Mouse (Mus musculus) liver (tissue): ENCODE data around the gene Tmod3.

ENCODE experiments used
- DNase-seq: peaks from one replicate; pipeline ENCODE4 v3.0.0-alpha.2; 2020; ENCODE audit warnings: mixed read lengths

The Tmod3 gene

DNA sequence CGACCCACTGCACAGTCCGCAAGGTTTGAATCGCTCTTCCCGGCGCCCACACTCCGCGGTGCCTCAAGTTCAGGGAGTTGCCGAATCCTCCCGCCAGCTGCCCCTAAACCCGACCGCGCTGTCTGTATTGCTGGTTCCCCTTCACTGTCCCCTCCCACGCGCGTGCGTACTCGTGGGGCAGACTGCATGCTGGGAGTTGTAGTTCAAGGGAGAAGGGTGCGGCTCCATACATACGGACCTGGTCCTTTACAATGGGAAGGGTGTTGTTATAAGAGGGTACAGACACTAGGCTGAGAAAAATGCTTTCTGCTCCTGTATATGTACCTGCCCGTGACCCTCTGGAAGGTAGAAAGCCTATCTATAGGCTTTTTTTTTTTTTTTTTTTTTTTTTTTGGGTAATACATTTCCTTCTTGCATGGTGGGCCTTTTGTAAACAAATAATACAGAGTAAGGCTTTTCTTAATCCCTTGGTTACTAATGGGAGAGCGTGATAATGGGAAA is at the start of gene Tmod3:
TSS of gene Tmod3 (minus strand) at position 146 of the 501 bp plus-strand sequence.
- peak; percentile 94 for DNase-seq

DNA sequence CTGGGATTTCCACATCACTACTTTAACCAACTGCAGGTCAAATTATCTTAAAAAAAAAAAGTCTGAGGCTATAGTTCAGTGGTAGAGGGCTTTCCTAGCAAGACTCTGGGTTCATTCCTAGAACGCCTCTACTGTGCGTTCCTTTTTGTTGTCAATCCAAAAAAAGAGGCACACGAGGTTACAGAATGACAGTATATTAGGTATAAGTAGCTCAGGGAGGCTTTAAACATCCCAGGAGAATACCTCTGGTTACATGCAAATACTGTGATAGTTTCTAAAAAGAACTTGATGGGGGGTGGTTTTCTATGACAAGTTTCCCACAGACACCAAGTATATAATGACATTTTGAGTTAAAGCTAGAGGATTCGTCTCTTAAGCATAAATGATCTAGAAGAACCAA is 48.0 kb upstream of the Tmod3 start:
- DNase-seq = no peak

DNA sequence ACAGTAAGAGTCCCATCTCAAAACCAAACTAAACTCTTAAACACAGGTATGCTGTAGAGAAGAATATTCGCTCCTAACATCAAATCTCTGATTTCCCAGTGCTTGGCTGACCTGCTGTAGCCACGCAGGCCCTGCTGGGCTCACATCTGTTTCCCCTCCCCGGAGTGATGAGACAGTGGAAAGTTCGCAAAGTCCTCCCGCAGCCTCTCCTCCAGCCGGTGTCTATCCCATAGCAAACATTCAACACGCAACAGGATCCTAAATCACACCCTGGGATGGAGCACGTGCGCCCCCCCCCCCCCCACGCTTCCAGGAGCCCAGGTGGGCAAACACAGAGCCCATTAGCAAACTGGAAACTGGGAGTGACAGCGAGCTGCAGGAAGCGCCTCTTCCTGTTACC is 42.1 kb upstream of the Tmod3 start:
- DNase-seq = no peak

DNA sequence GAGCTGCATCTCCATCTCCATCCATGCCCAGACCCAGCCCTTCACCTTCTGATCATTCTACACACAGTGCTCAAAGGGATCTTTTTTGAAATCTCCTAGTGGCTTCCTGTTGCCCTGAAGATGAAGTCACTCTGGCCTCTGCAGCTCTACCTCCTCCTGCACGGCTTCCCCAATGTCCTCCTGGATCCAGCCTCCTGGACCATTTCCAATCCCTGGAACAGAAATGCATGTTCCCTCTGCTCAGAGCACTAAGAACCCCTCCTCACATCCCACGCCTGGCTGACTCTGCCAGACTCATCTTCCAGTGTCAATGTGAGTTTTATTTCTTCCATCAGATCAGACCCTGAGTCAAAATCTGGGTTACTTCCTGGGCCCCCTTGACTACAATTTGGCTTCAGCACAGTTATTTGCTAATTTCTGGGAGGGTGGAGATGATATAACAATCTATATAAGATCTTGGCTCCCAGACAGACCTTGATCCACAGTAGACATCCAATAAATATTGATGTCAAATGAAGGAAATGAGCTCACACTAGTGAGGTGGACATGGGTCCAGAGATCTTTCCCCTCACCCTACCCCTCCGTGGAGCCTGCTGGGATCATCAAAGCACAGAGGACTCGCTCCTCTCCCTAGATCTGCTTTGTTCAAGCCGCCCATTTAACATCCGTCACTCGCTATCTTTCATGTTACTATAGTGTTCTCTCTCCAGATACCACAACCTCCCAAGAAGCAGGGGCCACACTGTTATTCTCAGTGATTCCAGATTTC is 40.9 kb upstream of the Tmod3 start:
- no peak for DNase-seq

DNA sequence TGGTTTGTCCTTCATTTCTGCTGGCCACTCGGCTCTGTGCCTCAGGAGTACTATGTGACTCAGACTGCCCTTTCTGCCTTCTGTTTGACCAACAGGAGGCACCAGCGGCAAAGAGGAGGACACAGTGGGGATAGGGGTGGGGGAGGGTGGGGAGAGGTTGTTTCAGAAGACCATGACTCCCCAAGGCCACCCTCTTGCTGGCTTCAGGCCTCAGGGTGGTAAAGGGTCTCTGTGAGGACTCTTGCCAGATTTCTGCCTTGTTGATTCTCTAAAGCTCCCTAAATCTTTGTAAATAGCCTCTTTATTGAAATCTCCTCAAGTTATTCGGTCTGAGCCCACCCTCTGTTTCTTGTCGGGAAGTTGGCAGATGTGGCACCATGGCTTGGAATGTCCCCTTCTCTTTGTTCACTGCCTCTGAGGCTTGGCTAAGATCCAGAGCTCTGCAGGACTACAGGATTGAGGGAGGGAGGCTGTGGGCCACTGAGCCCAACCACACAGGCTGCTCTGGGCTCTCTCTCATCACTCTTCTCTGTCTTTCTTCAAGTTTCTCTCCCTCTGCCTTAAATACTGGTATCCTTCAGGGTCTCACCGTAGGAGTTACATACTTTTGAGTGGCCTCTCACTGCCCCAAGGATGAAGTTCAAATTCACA is 39.9 kb upstream of the Tmod3 start:
- no peak for DNase-seq

DNA sequence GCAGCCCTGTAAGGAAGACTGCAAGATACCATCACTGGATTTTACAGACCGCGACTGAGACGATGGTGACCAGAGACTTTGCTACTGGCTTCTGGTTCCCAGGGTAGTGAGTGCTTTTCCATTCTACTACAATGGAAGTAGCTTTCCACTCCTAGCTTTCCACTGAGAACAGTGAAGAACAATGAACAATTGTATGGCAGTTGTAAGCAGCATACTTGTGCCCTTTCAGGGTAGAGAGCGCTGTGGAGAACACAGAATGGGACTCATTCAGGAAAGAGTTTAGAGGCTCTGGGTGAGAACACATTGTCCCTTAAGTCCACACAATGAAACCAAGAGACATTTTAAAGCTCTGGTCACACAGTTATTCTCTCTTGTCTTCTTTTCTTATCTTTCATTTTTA is 38.1 kb upstream of the Tmod3 start:
- DNase-seq = no peak

DNA sequence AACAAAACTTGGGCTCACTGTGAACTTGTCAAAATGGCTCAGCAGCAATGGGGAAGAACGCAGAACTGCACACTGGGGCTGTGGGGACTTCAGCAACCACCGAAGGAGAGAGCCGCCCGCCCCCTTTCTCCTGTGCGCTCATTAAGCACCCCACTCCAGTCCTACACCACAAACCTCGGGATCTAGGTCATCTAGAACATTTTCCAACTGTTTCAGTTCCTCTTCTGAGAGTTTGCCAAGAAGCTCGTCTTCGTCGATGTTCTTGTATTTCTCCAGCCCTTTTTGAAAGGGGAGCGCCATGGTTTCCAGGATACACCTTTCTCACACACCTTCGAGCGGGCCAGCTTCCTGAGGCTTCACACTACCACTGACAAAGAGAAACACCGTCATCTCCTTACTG is 37.6 kb upstream of the Tmod3 start:
- DNase-seq = no peak

DNA sequence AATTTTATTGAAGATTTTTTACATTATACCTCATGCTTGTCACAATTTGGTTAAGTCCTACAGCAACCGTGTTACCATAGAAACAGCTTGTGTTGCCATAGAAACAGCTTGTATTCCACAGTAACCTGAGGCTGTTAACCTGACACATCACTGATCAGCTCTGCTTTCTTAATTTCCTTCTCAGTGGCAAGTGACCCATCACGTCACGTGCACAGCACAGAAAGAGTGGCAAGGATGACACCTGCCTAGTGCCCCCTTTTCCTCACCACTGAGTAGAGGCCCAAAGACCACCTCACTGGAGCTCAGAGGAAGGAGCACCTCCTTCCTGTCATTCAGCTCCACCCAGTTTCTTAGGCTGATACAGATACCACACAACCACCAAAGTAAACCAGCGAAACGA is 34.0 kb upstream of the Tmod3 start:
- DNase-seq = no peak

DNA sequence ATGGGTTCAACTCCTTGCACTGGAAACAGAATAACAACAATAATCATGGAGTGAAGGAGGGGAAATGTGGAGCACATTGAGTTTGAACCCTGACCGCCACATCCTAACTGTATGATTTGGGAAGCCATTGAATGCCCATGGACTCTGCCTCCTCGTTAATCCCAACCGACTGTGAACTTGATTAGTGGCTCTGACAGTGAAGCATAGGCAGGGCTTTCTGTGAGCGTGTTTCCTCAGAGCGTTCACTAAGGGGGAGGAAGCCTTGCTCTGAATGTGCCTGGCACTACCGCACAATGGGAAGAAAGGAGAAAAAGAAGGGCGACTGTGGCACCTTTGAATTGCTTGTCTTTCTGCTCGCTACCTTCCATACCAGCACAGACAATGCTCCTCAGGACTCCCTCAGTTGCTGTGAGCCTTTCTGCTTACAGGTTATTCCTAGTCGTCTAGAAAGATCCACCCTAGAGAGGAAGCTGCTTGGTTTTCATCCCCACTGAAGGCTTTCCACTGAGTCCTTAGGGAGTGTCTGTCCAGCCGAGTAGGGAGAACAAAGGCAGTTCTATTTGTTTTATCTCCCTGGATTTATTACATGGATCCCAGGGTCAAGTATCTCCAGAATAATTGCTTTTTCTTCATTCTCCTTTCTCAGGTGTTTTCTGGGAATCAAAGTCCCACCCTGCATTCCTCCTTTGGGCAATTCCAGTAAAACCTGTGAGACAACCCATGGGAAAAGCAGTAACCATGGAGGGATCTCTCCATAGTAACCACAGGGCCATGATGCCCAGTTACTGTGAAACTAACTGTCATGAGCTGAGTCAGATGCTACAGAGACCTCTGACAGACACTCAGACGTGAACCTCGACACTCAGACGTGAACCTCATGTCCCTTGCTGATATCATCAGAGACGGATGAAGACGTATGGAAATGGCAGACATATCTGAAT is 30.7 kb upstream of the Tmod3 start:
- no peak for DNase-seq

DNA sequence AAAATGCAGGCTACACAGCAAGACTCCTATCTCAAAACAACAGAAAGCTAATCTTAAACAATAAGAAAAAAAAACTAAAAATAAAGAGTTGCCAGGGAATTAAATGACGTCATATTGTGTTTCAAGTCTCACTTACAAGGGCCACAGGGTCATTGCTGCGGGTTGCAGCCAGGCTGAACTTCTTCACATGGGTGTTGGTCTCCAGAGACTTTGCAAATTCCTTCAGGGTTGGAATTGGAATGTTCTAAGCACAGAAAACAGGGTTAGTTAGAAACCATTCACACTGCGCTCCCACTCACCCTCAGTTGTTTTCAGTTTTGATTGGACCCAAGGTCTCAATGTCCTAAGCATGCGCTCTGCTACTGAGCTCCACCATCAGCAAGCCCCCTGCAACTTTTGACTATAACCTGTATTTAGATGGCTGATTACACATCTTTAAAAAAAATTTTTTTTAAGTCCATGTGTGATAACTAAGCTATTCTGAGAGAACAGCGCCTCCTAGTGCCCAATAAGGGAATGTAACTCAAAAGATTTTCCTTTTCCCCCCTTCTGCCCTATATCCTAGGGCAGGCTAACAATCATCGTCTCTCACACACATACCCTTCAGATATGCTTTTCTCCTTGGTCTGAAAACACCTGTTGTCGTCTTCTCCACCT is 22.4 kb upstream of the Tmod3 start:
- DNase-seq = no peak

DNA sequence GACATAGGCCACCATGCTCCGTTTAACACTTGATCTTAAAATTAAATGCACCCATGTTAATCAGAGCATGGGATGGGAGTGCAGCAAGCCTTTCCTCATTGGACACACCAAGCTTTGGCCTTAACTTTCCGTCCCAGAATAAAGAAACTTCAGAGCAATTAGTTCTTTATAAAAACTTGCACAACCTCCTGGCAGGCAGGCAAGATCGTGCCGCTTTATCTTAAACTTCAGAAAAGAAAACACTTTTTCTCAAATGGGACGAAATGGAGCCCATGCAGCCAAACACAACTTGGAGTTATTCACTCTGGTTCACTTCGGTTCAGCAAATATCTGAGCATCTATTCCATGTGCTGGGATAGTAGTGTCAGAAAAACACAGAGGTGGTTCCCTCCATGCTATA is 19.9 kb upstream of the Tmod3 start:
- no peak for DNase-seq

DNA sequence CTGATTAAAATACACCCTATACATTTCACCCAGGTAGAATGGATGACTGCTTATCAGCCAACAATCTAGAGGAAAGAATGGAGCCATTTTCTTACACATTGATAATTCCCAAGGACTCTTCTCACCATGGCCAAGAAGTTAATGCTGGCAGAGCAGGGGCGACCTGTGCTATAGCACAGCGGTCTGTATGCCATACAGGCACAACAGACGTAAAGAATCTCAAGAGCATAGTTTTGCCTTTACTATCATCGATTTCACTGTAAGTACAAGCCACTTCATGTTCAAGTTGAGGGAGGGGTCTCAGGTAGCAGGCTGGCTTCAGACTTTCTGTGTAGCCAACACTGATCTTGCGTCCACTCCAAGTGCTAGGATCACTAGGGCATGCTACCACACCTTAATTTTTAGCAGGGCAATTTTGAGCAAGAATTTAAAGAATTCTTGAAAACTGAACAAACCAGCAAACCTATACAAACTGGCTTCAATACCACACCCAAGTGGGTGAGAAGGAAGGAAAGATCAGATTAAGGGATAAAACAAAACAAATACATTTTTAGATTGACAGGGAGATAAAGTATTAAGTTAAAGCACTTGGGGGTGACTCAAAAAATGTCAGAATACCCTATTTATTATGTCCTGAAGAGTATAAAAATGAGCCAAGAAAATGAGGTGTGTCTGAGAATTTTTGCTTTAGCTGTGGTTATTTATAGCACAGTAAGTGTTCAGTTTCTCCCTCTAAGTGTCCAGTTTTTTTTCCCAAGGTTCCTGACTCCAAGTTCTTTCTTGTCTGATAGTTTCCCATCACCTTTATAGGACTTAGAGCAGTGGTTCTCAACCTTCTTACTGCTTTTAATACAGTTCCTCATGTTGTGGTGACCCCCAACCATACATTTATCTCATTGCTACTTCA is 11.8 kb upstream of the Tmod3 start:
- no peak for DNase-seq

DNA sequence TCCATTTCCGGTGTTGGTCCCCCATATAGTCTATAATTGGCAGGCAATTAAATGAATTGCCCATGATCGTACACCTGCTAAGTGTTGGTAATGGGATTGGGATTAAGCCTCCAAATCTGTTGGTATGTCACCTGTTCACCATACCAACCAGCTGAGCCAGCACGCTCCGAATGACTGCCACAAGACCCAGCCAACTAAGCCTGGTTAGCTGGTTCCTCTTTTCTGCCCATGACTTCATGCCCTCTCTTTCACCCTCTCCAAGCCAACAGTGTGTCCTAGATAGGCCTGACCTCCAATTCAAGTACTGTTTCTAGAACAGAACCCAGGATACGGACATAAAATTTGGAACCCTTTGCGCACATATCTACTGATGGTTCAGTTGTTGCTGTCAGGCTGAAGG is 8.9 kb upstream of the Tmod3 start:
- DNase-seq = no peak

DNA sequence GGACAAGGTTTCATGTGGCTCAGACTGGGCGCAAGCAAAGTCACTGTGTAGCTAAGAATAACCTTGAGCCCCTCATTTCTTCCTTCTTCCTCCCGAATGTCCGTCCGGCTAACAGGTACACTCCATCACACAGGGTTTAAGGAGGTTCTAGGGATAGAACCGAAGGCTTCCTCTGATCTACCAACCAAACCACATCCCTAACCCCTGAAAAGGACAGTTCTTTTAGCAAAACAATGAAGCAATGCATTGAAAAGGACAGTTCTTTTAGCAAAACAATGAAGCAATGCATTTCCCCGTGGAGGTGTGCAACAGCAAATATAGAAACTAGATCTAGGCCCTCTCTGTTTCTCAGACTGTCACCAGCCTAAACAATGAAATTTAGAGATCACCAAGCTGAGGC is 5.4 kb upstream of the Tmod3 start:
- no peak for DNase-seq

DNA sequence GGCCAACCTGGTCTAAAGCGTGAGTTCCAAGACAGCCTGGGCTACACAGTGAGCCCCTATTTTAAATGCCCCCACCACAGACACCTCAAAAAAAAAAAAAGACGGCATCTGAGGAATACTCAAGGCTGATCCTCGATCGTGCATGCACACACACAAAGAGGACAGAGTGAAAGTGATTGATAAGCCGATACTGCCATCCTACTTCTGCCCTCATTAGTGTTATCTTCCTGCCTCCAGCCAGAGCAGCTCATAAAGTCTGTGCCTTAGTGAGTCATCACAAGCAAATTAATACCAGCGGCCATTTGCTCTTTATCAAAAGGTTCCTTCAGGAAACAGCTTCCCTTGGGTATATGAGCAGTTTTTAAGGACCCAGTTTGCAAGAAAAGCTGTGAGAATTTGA is 4.2 kb upstream of the Tmod3 start:
- peak; percentile 16 for DNase-seq

DNA sequence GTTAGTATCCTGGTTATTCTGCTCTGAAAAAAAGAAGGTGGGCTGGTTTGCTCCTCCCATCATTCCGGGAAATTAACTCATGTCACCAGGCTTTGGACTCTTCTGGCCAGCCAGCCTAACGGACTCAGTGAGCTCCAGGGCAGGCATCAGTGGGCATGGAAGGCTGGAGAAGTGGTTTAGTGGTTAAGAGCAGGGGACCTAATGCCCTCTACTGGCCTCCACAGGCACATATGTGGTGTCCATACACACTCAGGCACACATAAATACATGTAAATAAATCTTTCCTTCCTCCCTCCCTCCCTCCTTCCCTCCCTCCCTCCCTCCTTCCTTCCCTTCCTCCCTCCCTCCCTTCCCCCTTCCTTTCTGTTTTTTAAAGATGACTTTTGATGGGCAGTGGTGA is 3.7 kb upstream of the Tmod3 start:
- no peak for DNase-seq

DNA sequence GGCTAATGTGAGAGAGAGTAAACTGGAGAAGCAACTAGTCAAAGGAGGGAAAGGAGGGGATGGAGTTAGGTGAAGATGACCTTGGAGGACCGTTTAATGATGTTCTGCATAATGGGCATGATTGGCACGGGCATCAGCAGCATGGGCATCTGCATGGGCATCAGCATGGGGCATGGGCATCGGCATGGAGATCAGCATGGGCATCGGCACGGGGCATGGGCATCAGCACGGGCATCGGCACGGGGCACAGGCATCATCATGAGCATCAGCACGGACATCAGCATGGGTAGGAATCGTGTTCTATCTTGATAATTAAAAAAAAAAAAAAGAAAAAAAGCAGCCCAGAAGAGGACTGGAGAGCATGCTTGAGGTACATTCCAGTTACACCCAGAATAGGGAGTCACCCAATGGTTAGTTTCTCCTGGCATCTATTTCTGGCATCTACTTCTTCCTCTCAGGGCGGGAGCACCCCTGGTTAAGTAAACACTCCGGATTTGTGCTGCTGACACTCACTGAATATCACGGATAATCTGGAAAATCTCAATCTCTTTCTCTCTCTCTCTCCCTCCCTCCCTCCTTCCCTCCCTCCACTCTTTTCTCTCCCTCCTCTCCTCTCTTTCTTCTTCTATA is 1.7 kb upstream of the Tmod3 start:
- no peak for DNase-seq

DNA sequence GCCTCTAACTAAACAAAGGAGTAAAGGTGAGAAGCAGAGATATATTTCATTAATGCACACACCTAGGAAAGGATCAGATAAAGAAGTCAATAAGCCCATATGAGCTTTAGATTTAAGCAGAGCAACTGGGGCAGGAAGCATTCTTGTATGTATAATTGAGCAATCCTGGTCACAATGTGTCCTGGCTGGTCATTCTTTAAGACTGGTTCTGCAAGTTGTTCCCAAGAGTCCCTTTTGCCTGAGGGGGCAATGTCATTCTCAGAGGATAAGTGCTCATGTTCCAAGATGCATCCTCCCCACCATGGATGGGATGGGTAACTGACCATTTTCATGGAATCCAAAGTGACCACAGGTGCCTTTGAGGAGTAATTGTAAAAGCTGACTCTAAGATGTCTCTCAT is 896 bp upstream of the Tmod3 start:
- no peak for DNase-seq

DNA sequence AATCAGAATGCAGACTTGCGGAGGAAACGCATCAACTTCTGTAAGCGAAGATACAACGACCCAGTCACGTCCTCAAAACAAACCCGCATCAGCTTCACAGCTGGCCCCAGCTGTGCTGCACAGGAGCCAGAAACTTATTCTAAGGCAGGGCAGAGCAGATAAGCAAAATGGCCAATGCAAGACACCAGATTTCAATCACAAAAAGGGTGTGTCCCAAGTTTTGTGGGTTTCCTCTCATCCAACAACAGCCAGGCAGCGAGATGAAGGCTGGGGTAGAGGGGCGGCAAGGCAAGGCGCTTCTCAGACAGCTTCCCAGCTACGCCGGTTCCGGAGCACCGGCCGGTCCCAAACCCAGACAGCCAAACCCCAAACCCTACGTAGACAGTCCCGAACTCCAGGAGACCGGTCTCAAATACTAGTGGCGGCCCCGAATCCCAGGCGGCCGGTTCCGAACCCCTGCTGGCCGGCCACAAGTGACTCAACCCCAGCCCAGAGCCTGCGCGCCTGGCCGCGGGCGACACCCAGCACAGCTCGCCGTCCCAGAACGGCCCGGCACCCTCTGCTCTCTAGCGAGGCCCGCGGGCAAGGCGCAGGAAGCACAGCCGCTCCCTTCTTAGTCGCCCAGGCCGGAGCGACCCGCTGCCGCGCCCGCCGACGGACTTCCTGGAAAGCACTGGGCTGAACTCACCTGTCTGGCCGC is 495 bp downstream of the Tmod3 start:
- DNase-seq = peak; percentile 59

DNA sequence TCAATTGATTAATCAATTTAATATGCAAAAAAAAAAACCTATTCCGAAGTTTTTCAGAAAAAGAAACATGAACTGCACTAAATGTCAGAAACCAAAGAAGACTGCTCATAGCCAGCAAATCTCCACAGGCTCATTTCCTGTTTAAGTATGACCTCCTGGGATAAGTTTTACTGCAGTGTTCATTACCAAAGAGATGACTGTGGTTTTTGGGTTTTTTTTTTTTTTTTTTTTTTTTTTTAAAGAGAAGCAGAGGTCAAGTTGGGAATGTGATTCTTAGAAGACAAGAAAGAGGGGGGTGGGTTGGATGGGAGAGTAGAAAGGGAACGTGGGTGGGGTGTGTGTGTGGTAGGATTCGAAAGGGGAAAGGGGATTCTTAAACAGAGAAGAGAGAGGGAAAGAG is 1.1 kb downstream of the Tmod3 start:
- no peak for DNase-seq

DNA sequence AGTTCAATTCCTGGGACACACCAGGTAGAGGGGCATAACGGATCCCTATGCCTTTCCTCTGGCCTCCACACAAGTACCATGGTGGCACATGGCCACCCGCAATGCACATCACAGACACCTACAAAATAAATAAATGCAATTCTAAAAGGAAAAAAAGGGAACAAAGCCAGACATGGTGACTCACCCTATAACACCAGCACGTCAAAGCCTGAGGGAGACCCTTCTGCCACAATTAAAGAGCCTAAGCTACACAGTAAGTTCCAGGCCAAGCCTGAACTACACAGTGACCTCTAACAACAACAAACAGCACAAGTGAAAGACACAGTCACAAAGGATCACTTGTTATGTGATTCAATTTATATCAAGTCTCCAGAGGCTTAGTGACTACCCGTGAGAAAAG is 5.7 kb downstream of the Tmod3 start:
- no peak for DNase-seq
